Mouse (Mus musculus) MEL (cell line): Measurements from ENCODE around the gene Gm20388. TPM values are rescaled to one million over a fixed set of nuclear protein-coding genes. Genes with fewer than 3 reads are reported as not detected.

Source experiments
- DNase-seq: peaks from one replicate; pipeline ENCODE4 v3.0.0; 2011; ENCODE audit warnings: low read depth, low spot score
- H3K27ac ChIP-seq: 2 replicates; pipeline ENCODE4 v1.5.1; 2012; ENCODE audit warnings: low read depth, mild to moderate bottlenecking, control low read depth, low read length, moderate library complexity; ENCODE audit not compliant: control insufficient read depth
- H3K27me3 ChIP-seq, 2 experiments: fragments of 150-350 bp in 1 of 2; sonication (generic) in 1 of 2; 2 replicates each; pipeline ENCODE4 v1.6.1; 2012; ENCODE audit warnings: low read length in 2 of 2, mild to moderate bottlenecking in 2 of 2, improper control_type of control experiment in 1 of 2, moderate library complexity in 1 of 2; ENCODE audit not compliant: insufficient read depth in 2 of 2, control insufficient read depth in 1 of 2
- H3K36me3 ChIP-seq, 2 experiments: 2 replicates each; pipeline ENCODE4 v1.6.1; 2012 to 2014; ENCODE audit warnings: low read length in 2 of 2, improper control_type of control experiment in 1 of 2, inconsistent platforms in 1 of 2, mild to moderate bottlenecking in 1 of 2; ENCODE audit not compliant: insufficient read depth in 2 of 2, control insufficient read depth in 1 of 2
- H3K4me1 ChIP-seq, 2 experiments: fragments of 150-350 bp in 1 of 2; sonication (generic) in 1 of 2; 2 replicates each; pipeline ENCODE4 v1.6.1; 2012; ENCODE audit warnings: low read length in 2 of 2, improper control_type of control experiment in 1 of 2, mild to moderate bottlenecking in 1 of 2; ENCODE audit not compliant: insufficient read depth in 2 of 2, control insufficient read depth in 1 of 2
- H3K4me3 ChIP-seq, 2 experiments: fragments of 150-350 bp in 1 of 2; sonication (generic) in 1 of 2; 2 replicates each; pipeline ENCODE4 v1.5.1; 2012; ENCODE audit warnings: low read depth in 2 of 2, low read length in 2 of 2, mild to moderate bottlenecking in 2 of 2, moderate library complexity in 2 of 2, control low read depth in 1 of 2, improper control_type of control experiment in 1 of 2; ENCODE audit not compliant: control insufficient read depth in 1 of 2, insufficient read depth in 1 of 2
- H3K79me2 ChIP-seq: 2 replicates; pipeline ENCODE4 v1.6.1; 2012; ENCODE audit warnings: mild to moderate bottlenecking, low read length, moderate library complexity; ENCODE audit not compliant: control insufficient read depth, poor library complexity, insufficient read depth
- H3K9ac ChIP-seq: 2 replicates; pipeline ENCODE4 v1.6.1; 2012; ENCODE audit warnings: low read depth, mild to moderate bottlenecking, control low read depth, low read length, moderate library complexity; ENCODE audit not compliant: control insufficient read depth, poor library complexity, severe bottlenecking
- H3K9me3 ChIP-seq: fragments of 150-350 bp; sonication (generic); replicated peaks from 2 replicates; pipeline ENCODE4 v1.6.1; 2012; ENCODE audit warnings: mild to moderate bottlenecking, low read length, improper control_type of control experiment, moderate library complexity; ENCODE audit not compliant: insufficient read depth
- CHD1 ChIP-seq: IDR thresholded peaks from 2 replicates; pipeline ENCODE4 v1.6.1; 2012; ENCODE audit warnings: low read depth, mild to moderate bottlenecking, inconsistent platforms, low read length, improper control_type of control experiment
- CTCF ChIP-seq, 3 experiments: IDR thresholded peaks in 2 of 3; conservative IDR thresholded peaks in 1 of 3; 2 replicates each; pipeline ENCODE4 v1.5.1; 2011 to 2012; ENCODE audit warnings: low read length in 3 of 3, low read depth in 2 of 3, mild to moderate bottlenecking in 2 of 3, improper control_type of control experiment in 1 of 3, inconsistent platforms in 1 of 3, mixed read lengths in 1 of 3, moderate library complexity in 1 of 3; ENCODE audit not compliant: control insufficient read depth in 1 of 3, insufficient read depth in 1 of 3, poor library complexity in 1 of 3, severe bottlenecking in 1 of 3
- ELF1 ChIP-seq: IDR thresholded peaks from 2 replicates; pipeline ENCODE4 v1.6.1; 2014; ENCODE audit warnings: low read depth, mild to moderate bottlenecking, inconsistent platforms, low read length, improper control_type of control experiment, moderate library complexity
- GATA1 ChIP-seq: IDR thresholded peaks from 2 replicates; pipeline ENCODE4 v1.6.1; 2011; ENCODE audit warnings: low read depth, low read length, improper control_type of control experiment
- KAT2A ChIP-seq: conservative IDR thresholded peaks from 2 replicates; pipeline ENCODE4 v1.6.1; 2012; ENCODE audit warnings: low read depth, low read length, improper control_type of control experiment, inconsistent platforms
- MAZ ChIP-seq: IDR thresholded peaks from 2 replicates; pipeline ENCODE4 v1.6.1; 2012; ENCODE audit warnings: low read depth, mild to moderate bottlenecking, inconsistent platforms, low read length, improper control_type of control experiment
- MEF2A ChIP-seq: IDR thresholded peaks from 2 replicates; pipeline ENCODE4 v1.6.1; 2014; ENCODE audit warnings: low read depth, mild to moderate bottlenecking, inconsistent platforms, low read length, improper control_type of control experiment; ENCODE audit not compliant: poor library complexity, insufficient replicate concordance, severe bottlenecking; ENCODE audit errors: extremely low read depth
- MXI1 ChIP-seq: IDR thresholded peaks from 2 replicates; pipeline ENCODE4 v1.6.1; 2011; ENCODE audit warnings: mild to moderate bottlenecking, low read depth, low read length, improper control_type of control experiment
- MYC ChIP-seq: IDR thresholded peaks from 2 replicates; pipeline ENCODE4 v1.6.1; 2011; ENCODE audit warnings: low read depth, mild to moderate bottlenecking, low read length, improper control_type of control experiment, moderate library complexity
- NELFE ChIP-seq: IDR thresholded peaks from 2 replicates; pipeline ENCODE4 v1.6.1; 2011; ENCODE audit warnings: low read depth, low read length, improper control_type of control experiment
- NRF1 ChIP-seq: IDR thresholded peaks from 2 replicates; pipeline ENCODE4 v1.6.1; 2014; ENCODE audit warnings: low read depth, mild to moderate bottlenecking, inconsistent platforms, low read length, improper control_type of control experiment, moderate library complexity; ENCODE audit not compliant: poor library complexity, insufficient read depth, severe bottlenecking
- POLR2A ChIP-seq, 2 experiments: IDR thresholded peaks; 2 replicates each; pipeline ENCODE4 v1.6.1; 2011 to 2012; ENCODE audit warnings: low read length in 2 of 2, mild to moderate bottlenecking in 2 of 2, control low read depth in 1 of 2, improper control_type of control experiment in 1 of 2, low read depth in 1 of 2, moderate library complexity in 1 of 2; ENCODE audit not compliant: control insufficient read depth in 1 of 2, insufficient read depth in 1 of 2, poor library complexity in 1 of 2
- POLR2AphosphoS5 ChIP-seq: IDR thresholded peaks from 2 replicates; pipeline ENCODE4 v1.6.1; 2012; ENCODE audit warnings: low read depth, borderline replicate concordance, mild to moderate bottlenecking, inconsistent platforms, low read length, moderate library complexity, mixed read lengths
- RAD21 ChIP-seq: IDR thresholded peaks from 2 replicates; pipeline ENCODE4 v1.6.1; 2011; ENCODE audit warnings: mild to moderate bottlenecking, low read depth, low read length, improper control_type of control experiment
- RCOR1 ChIP-seq: IDR thresholded peaks from 2 replicates; pipeline ENCODE4 v1.6.1; 2012; ENCODE audit warnings: low read depth, mild to moderate bottlenecking, inconsistent platforms, low read length, improper control_type of control experiment
- SIN3A ChIP-seq: IDR thresholded peaks from 2 replicates; pipeline ENCODE4 v1.6.1; 2012; ENCODE audit warnings: low read length, improper control_type of control experiment, inconsistent platforms
- TBP ChIP-seq: IDR thresholded peaks from 2 replicates; pipeline ENCODE4 v1.8.0; 2011; ENCODE audit warnings: low read depth, low read length, improper control_type of control experiment
- TCF12 ChIP-seq: IDR thresholded peaks from 2 replicates; pipeline ENCODE4 v1.6.1; 2014; ENCODE audit warnings: low read depth, mild to moderate bottlenecking, inconsistent platforms, low read length, improper control_type of control experiment, moderate library complexity
- UBTF ChIP-seq: IDR thresholded peaks from 2 replicates; pipeline ENCODE4 v1.6.1; 2012; ENCODE audit warnings: low read depth, mild to moderate bottlenecking, inconsistent platforms, low read length, improper control_type of control experiment, moderate library complexity, borderline replicate concordance; ENCODE audit not compliant: insufficient read depth
- USF1 ChIP-seq: IDR thresholded peaks from 2 replicates; pipeline ENCODE4 v1.6.1; 2014; ENCODE audit warnings: low read depth, mild to moderate bottlenecking, inconsistent platforms, low read length, improper control_type of control experiment, moderate library complexity
- ZC3H11A ChIP-seq: IDR thresholded peaks from 2 replicates; pipeline ENCODE4 v1.6.1; 2012; ENCODE audit warnings: low read depth, mild to moderate bottlenecking, inconsistent platforms, low read length, improper control_type of control experiment
- ZKSCAN1 ChIP-seq: IDR thresholded peaks from 2 replicates; pipeline ENCODE4 v1.6.1; 2012; ENCODE audit warnings: low read depth, mild to moderate bottlenecking, inconsistent platforms, low read length, improper control_type of control experiment, moderate library complexity
- ZNF384 ChIP-seq: IDR thresholded peaks from 2 replicates; pipeline ENCODE4 v1.6.1; 2012; ENCODE audit warnings: low read depth, mild to moderate bottlenecking, inconsistent platforms, low read length, improper control_type of control experiment
- polyA plus RNA-seq, 2 experiments: library from polyadenylated mRNA; stranded (reverse) in 1 of 2; unstranded in 1 of 2; fragments of >175 nt in 1 of 2; fragments of >200 nt in 1 of 2; gene quantifications; 2 replicates each; pipeline versions ENCODE4 v1.2.1 to v1.2.4; 2012; ENCODE audit warnings: low replicate concordance in 2 of 2, low read depth in 1 of 2; ENCODE audit not compliant: insufficient read length in 2 of 2, insufficient read depth in 1 of 2, missing spikeins in 1 of 2
- total RNA-seq: library from RNA; depleted of rRNA; stranded (reverse); fragments of 300-350 nt; gene quantifications from 2 replicates; pipeline ENCODE4 v1.2.3, GENCODE M21; 2012

Gene Gm20388
- total and polyA plus RNA-seq, 3 experiments: 11.1 to 17.8 TPM; not detected in 1

GRCm38 (mm10) chr8:120688511-120688910 is 777.9 kb downstream of the Gm20388 start:
- DNase-seq: no peak
- no peak overlapping the region for H3K27ac ChIP-seq
- no peaks in the 10 kb centered on the region for H3K9me3 ChIP-seq
- no peak overlapping the region for H3K4me3 ChIP-seq
- no peak for TF ChIP-seq ZC3H11A
- TF ChIP-seq TBP: no peak
- TF ChIP-seq SIN3A: no peak
- no peak for TF ChIP-seq KAT2A
- TF ChIP-seq POLR2A (IDR thresholded peaks at IDR 0.05; ENCODE audit: control insufficient read depth in 1 of 2, insufficient read depth in 1 of 2, low read depth in 1 of 2, low read length in 2 of 2, poor library complexity in 1 of 2): no peak
- no peak for TF ChIP-seq RAD21
- TF ChIP-seq CTCF (IDR thresholded peaks at IDR 0.05 in 2 of 3, conservative IDR thresholded peaks at IDR 0.05 in 1 of 3; ENCODE audit: control insufficient read depth in 1 of 3, insufficient read depth in 1 of 3, low read depth in 2 of 3, low read length in 3 of 3, poor library complexity in 1 of 3, severe bottlenecking in 1 of 3): no peak
- no peak for TF ChIP-seq GATA1
- TF ChIP-seq POLR2AphosphoS5: no peak
- no peak for TF ChIP-seq CHD1
- no peak for TF ChIP-seq MXI1
- TF ChIP-seq MAZ: no peak
- no peak for TF ChIP-seq USF1
- TF ChIP-seq TCF12: no peak
- TF ChIP-seq MYC: no peak
- H3K27me3 ChIP-seq: no peaks in the 10 kb centered on the region
- H3K36me3 ChIP-seq: no peaks in the 10 kb centered on the region
- no peak overlapping the region for H3K9ac ChIP-seq
- H3K4me1 ChIP-seq: no peaks in the 10 kb centered on the region
- H3K79me2 ChIP-seq: no peaks in the 10 kb centered on the region

- Histone ChIP-seq H3K4me1 (no peaks in the 10 kb centered on the region), H3K79me2 (no peaks in the 10 kb centered on the region), H3K36me3 (no peaks in the 10 kb centered on the region)
- TF ChIP-seq NELFE: no peak
- TF ChIP-seq USF1: no peak
- no peak for TF ChIP-seq NRF1
- no peak for TF ChIP-seq MEF2A
- no peak for TF ChIP-seq CTCF (IDR thresholded peaks at IDR 0.05 in 2 of 3, conservative IDR thresholded peaks at IDR 0.05 in 1 of 3; ENCODE audit: control insufficient read depth in 1 of 3, insufficient read depth in 1 of 3, low read depth in 2 of 3, low read length in 3 of 3, poor library complexity in 1 of 3, severe bottlenecking in 1 of 3)
- TF ChIP-seq RCOR1: no peak
- TF ChIP-seq MXI1: no peak
- no peak for TF ChIP-seq UBTF
- no peak for TF ChIP-seq ZKSCAN1
- TF ChIP-seq SIN3A: no peak
- TF ChIP-seq TBP: no peak
- TF ChIP-seq ZNF384: no peak
- TF ChIP-seq GATA1: no peak
- TF ChIP-seq ELF1: no peak
- TF ChIP-seq, all 39 proteins: peak for 0
- no peak for DNase-seq
- Histone ChIP-seq H3K27ac (no peak overlapping the region), H3K27me3 (no peaks in the 10 kb centered on the region), H3K9me3 (no peaks in the 10 kb centered on the region), H3K9ac (no peak overlapping the region), H3K4me3 (no peak overlapping the region)
These were observed 782.3 kb downstream of the Gm20388 start for GRCm38 (mm10) chr8:120692934-120693333.
